Mouse (Mus musculus) telencephalon, adult 2 months (tissue): ENCODE measurements around the gene Klhl8.
"Not testable (repeated sequence)": the region's sequence is repeated elsewhere in the genome, so short reads cannot be mapped to it uniquely, and the experiment has no call there.

Experiments
- DNase-seq: peaks from one replicate; pipeline ENCODE4 v3.0.0-alpha.2; 2011; ENCODE audit warnings: low read depth, low spot score

The Klhl8 gene

GRCm38 (mm10) chr5:103910748-103911409, at the start of gene Klhl8:
TSS of gene Klhl8 (minus strand) at chr5:103911259.
- DNase-seq: peak; percentile 70

DNA sequence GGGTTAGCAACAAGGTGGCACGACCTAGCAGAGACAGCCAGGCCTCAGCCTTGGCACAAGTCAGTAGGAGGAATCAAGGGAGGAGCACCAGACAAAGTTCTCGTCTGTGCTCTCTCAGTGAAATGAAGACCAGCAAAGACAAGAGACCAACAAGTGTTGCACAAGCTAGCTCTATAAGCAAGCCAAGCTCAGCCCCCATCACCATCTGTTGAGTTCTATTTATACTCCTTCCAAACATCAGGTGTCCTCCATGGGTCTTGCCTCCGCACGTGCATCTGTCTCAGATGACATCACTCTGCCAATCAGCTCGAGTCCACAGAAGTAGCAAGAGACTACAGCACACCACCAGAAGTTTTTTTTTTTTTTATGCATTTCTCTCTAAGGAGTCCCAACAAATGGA, 43.6 kb upstream of the Klhl8 start:
- DNase-seq: no peak

- no peak for DNase-seq
These were observed 42.4 kb upstream of the Klhl8 start for GRCm38 (mm10) chr5:103953135-103954083.

DNA sequence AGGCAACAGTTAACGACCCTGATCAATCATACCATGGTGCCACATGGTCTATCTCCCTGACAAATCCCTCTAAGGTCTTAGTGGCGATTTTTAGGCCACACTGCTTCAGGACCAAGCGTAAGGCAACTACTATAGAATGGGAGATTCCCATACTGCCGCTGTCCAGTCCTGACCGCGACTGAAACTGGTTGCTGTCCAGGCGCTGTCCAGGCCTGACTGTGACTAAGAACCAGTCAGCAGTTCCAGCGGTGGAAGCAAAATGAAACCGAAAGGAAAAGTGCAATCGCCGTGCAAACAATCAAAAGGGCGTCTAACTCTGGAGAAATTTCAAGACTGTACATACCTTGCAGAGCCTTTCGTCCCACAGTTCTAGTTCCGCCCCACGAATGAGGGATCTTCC, 39.1 kb upstream of the Klhl8 start:
- DNase-seq: not testable (repeated sequence)

DNA sequence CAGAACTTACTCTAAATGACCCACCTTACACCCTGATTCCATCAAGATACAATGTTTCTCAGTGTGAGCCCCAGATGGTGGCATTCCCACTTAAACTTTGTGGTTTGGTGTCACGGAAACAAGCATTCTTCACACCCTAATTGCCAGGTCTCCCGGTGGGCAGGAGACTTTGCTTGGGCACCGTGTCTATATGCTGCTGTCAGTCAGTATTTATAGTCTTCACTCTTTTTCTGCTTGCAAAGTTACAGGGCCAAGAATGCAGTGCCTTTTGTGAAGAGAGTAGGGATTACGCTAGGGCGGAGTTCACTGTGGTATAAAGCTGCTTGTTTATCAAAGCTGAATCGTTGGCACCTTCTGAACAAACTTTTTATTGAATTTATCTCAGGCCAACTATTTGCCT, 32.1 kb upstream of the Klhl8 start:
- no peak for DNase-seq

DNA sequence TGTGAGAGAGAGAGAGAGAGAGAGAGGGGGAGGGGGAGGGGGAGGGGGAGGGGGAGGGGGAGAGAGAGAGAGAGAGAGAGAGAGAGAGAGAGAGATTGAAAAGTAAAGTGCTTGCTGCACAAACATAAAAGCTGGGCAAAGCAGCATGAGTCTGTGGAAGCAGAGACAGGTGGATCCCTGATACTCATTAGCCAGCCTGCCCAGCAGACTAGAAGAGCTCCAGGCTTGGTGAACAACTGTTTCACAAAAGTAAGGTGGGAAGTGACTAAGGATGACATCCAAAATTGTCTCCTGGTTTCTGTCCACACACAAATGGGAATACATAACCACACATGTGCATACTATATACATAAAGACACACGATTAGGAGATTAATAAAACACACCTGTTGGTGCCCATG, 28.8 kb upstream of the Klhl8 start:
- DNase-seq: no peak

DNA sequence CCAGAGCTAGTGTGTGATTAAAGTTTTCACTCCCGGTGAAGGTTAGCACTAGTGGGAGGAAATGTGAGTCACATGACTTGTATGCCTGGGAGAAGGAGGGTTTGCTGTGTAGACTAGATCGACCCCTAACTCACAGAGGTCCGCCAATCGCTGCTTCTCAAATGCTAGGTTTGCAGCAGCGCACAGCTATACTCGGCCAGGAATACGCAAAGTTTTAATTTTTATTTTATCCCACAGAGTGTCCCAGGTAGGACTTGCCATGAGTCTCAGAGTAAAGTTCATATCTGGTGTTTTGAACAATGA, 28.2 kb upstream of the Klhl8 start:
- DNase-seq: no peak

DNA sequence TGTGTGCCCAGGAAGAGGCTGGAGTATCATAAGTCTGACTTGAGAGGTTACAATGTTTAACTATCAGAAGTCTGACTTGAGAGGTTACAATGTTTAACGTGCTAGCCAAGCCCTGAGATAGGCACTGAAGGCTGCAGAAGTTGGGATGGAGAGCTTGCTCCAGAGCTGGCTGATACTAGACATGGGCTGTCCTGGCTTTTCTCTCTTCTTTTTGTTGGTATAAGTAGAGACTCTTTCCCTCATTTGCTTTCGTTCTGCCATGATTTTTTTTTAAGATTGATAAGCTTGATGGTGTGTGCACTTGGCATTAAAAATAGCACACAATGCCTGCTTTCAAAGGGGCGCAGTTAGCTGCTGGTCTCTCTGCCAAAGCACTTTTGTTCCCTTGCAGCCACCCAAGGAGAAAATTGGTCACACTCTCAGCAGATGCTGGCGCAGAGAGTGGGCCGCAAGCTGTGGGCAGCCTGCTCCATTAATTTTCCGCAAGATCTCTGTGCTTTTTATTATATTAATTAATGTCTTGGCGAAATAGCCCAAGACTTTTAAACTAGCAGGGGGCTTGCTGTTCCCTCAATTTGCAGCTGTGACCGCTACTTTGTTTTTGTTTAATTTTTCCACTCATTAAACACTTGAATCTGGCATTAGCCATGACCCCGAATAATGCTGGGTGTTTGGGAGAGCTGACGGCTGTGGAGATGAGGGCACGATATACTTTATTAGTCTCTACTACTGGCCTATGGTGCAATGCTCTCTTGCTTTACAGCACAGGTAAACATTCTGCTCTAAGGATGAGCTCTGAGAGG, 27.7 kb upstream of the Klhl8 start:
- no peak for DNase-seq

GRCm38 (mm10) chr5:103936906-103937589, 26.0 kb upstream of the Klhl8 start:
- DNase-seq: no peak

DNA sequence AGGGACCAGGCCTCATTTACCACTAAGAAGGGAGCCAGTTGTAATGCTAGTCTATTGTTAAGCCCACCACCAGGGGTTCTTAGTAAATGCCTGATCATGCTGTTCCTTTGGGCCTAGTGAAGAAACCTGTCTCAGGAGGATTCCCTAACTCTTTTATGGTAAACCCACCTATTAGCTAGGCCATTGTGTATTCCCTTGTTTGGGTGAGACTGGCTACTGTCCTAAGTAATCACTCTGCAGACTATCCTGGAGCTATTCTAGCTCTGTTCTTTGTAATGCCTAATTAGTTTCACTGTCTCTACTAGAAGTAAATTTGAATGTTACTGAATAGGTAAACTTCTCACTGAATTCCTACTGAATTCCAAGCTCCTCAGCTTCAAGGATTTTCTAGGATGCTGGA, 20.9 kb upstream of the Klhl8 start:
- not testable (repeated sequence) for DNase-seq

DNA sequence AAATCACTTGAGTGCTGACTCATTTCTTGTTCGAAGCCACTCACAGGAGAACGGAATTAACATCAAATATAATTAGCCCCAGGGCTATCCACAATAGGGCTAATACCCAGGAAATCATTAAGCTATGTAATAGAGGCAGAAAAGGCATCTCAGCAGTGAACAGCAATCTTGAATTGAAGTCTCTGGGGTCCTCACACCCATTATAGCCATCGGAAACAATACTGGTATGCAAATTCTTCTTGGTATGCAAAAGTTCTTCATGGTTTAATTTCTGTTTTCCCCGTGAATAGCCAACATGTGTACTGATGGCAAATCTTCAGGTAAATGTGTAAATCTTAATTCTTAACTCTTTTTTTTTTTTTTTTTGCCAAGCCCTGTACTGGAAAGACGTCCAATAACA, 19.5 kb upstream of the Klhl8 start:
- no peak for DNase-seq

DNA sequence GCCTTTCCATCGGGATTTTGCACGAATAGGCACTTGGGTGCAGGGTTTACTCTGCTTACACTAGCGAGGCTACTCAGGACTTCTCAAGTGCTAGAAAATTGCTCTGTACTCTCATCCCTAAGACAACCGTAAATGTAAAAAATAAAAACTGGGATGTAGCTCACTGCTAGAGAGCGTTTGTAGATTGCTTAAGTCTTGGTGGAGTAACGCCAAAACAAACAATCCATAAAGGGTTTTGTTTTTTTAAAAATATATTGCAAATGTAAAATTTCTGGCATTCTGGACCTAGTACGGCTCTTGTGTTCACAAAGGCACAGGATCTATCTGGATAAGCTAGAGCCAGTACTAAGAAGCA, 17.1 kb upstream of the Klhl8 start:
- DNase-seq: no peak

DNA sequence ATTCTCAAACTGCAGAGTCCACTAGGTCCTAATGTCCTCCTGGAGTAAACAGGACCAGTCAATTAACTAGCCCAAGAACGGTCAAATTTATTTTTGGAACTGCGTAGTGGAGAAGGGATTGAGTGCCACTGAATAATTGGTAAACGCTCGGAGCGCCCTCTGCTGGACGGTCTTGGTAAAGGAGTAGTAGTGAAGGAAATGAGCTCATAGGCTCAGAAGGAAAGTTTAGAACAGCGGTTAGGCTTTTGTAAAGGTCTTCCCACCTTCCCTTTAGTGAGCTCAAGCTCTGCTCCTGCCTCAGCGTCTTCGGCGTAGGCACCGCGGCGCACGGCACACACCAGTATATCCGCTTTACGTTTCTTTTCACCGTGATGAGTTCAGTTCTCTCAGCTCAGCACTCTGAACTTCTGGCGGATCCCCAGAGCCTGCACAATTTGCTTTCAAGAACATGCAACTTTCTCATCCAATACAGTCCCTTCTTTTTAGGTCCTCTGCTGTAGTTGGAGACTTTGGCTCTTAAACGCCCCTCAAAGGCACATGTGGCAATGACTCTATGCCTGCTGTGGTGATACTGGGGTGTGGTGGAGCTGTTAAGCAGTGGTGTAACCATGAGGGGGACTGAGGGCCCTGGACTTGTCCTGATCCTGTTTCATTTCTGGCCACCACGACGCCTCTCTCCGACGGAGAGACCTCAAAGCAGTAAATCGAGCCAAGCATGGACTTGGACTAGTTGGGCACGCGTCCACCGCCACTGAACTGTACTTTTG, 16.6 kb upstream of the Klhl8 start:
- DNase-seq: no peak

- no peak for DNase-seq
These were observed 15.3 kb upstream of the Klhl8 start for GRCm38 (mm10) chr5:103926398-103926797.

DNA sequence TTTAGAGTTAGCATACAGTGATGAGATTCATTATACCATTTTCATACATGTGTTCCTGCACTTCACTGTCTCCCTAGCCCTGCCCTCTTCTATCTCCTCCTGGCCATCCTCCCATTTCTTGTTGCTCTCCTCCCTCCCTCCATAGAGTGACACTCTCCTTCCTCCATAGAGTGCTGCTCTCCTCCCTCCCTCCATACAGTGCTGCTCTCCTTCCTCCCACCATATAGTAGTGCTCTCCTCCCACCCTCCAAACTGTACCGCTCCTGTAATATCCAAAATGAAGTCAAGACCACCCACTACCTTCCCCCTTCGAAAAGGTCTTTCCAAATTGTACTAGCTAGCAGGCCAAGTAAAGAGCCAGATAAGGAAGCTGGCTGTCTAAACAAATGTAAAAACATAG, 12.7 kb upstream of the Klhl8 start:
- no peak for DNase-seq

DNA sequence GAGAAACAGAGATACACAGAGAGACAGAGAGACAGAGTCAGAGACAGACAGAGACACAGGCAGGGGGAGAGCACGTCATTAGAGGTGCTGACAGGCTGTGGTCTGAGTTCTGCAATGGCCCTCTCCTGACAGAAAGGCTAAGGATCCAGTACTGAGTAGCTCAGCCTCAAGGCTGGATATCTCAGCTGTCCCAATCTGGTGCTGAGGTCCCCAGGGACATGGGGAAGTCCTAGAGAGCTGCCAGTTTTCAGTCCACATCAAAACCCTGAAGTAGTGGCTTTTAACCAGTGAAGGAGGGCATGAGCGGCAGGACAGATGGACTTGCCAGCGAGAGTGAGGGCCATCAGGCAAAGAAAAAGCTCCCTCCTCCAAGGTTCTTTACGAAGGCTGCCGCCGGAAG, 12.0 kb upstream of the Klhl8 start:
- no peak for DNase-seq

GRCm38 (mm10) chr5:103922436-103922835, 11.4 kb upstream of the Klhl8 start:
- DNase-seq: no peak

DNA sequence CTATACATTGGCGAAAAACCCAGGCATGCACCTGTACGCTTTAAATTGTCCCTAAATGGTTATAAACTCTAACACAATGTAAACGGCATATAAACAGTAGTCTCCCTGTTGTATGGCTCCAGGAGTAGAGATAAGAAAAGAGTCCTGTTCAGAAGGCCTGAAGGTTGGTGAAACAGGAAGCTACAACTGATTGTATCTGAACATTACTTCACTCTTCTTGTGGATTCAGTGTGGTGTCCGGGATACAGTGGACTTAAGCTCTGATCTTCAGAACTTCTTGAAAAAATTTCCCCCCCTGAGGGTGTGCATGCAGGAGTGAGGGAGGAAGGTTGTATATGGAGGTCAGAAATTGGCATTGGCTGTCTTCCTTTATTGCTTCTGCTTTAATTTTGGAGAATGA, 8.4 kb upstream of the Klhl8 start:
- DNase-seq: no peak

DNA sequence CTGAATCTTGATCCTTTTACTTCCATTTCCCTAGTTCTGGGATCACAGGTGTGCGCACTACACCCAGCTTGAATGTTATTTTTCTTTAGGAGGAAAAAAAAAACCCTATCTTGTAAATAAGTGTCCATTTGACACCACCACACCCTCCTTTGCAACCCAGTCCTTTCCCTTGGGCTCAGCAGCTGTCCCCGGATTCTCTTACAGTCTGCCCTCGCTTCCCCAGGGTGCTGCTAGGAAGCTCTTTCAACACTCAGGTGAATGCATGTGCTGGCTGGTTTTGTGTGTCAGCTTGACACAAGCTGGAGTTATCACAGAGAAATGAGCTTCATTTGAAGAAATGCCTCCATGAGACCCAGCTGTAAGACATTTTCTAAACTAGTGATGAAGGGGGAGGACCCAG, 7.2 kb upstream of the Klhl8 start:
- no peak for DNase-seq

DNA sequence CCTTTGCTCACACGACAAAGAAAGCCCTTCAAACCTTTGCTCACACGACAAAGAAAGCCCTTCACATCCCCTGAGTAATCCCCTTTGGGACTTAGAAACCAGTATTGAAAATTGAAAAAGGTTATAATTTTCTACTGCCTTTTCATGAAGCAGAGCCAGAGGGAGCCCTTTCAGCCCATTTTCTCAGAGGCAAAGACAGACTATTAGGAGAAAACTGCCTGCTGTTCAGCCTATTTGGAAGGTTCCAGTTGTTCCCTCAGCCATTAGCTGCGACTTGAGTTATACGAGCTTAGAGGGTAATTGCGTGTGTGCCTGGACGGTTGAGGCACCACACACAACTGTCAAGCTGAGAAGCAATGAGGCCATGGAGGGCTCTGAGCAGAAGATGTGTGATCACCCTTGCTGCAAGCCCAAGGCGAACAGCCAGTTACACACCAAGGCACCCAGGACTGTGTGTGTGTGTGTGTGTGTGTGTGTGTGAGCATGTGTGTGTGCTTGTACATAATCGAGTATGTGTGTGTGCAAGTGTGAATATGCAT, 6.4 kb upstream of the Klhl8 start:
- no peak for DNase-seq
